Mouse (Mus musculus): ENCODE results near the gene Rnd2. TPM values are rescaled to one million over a fixed set of nuclear protein-coding genes. Genes with fewer than 3 reads are reported as not detected.

Rnd2 gene
- 1 to 10 TPM in 1 of 2 experiments, under 1 TPM in 1; 0.62 to 1.5 TPM for total RNA-seq (2023)

DNA sequence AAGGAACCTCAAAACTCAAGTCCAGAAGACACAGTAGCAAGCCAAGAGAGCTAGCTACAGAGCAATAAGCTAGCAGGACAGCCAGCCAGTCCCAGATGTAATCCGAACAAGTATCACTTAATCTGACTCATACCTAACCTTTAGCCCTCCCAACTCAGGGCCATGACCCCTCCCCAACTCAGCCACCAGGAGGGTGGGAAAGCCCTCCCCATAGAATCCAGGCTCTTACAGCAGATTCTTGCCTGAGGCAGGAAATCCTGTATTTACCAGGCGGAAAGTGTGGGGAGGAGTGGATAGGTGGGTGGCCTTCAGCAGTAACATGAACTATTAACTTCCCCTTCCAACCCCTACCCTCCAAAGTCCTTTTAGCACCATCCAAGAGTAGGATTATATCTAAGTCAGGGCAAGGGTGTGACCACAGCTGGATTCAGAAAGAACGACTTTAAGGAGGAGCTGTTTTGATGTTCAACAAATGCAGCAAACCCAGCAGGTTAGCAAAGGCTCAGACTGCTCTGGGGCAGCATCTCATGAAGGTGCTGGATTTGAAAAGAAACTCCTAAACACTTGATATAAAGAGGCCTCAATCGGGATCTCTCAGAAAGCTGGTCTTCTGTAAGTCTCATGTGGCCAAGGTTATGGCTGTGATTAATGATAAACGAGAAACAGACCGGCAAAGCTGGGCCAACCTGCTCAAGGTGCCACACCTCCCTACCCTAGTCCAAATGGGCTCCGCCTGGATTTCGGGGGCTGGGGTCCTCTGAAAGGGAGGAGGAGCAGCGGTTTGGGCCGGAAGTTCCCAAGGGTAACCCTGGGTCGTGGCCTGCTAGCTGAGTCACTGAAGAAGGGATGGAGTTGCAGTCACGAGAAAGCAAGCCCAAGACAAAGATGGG lies at the start of gene Rnd2:
TSS of gene Rnd2 (plus strand) at position 789 of the 890 bp plus-strand sequence.

DNA sequence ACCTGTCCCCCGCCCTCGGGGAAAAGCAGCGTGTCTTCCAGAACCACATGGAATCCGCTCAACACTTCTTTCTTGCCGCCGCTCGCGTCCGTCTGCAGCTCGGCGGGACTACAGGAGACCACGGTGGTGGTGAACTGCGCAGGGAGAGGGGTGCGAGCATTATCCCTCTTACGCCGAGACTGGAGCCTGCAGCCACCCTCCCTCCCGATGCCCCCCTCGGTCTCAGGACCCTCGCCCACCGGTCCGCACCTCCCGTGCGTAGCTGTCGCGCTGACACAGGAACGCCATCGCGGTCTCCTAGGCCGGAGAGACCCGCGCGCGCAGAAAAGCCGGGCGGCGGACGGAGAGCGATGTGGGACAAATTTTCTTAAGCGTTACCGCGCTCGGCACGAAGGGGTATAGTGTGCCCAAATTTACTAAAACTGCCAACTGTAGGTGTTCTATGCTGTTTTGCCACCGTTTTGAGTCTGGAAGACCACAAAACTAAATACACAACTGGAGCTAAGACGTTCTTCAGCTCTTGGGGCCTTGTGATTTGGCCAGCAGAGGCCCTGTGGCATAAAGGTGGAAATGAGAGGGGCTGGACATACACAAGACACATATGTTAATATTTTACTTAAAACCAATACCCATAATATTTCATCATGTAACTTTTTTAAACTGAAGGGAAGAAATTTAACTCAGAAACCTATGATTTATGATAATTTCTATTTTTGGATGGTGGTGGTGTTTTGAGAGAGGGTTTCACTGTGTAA lies 47.5 kb upstream of the Rnd2 start, which contains the start of gene Aarsd1:
TSS of gene Aarsd1 (minus strand) at position 515 of the 755 bp plus-strand sequence.

DNA sequence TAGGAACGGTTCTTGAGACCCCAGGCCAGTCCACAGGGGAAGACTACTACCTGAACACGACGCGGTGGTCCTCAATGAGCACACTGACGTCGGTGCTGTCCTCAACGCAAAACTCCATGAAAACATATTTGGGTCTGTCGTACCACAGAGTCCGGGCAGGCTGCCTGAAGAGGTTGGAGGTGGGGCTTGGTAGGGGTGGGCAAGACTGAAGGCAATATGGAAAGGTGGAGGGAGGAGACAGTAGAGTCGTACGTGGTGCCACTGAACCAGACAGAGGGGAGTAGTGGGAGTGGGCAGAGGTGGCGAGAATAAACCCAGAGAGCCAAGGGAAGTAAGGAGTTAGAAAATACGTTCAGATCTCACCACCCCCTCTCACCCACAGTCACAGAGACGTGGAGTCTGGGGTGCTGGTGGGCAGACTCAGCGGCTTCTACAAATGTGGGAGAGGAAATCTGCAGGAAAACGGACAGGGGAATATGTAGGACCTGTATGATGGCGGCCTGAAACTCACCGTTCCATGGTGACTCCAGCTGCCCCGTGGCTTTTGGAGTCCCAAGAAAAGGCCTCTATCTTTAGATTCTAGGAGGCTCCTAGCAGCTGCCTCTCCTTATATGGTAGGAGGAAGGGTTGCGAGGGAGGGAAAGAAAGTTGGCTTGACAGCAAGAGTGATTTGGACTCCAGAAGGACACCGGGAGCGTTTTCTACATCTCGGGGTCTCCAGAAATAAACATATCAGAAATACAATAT lies 40.5 kb upstream of the Rnd2 start, which contains the start of gene Gm27029:
TSS of gene Gm27029 (minus strand) at position 692 of the 747 bp plus-strand sequence.

DNA sequence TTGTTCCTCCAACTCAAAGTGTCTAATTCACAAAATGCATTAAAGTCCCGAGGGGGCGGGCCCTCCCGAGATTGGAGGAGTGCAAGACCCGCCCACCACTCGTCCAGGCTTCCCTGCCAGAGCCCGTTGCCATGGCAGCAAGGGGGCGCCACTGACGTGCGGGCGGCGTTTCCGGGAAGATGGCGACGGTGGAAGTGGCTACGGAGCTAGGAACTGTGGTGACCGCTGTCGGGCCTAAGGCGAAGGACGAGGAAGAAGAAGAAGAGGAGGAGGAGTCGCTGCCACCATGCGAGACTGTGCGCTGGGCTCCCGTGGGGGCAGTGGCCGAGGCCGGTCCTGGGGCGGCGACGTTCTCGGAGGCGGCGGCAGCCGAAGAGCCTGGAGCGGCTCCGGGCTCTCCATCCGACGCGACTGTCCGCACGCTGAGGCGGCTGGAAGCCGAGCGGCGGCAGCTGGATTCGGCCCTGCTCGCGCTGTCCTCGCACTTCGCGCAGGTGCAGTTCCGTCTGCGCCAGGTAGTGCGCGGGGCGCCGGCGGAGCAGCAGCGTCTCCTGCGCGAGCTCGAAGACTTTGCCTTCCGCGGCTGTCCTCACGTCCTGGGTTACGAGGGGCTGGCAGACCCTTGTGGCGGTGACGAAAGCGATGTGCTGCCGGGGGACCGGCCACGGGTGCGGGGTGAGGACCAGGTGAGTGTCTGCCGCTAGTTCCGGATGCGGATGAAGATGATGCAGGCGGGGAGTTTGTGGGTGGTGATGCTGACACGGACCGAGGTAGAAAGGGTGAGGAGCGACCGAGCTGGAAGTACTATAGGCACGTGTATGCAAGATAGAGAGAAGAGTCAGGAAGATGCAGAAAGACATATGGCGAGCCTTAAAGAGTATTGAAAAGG lies 39.6 kb upstream of the Rnd2 start, which contains the start of the genes Rundc1 and Ptges3l:
TSS of gene Rundc1 (plus strand) at position 161 of the 889 bp plus-strand sequence.
TSS of gene Ptges3l (minus strand) at position 409 of the 889 bp plus-strand sequence.

DNA sequence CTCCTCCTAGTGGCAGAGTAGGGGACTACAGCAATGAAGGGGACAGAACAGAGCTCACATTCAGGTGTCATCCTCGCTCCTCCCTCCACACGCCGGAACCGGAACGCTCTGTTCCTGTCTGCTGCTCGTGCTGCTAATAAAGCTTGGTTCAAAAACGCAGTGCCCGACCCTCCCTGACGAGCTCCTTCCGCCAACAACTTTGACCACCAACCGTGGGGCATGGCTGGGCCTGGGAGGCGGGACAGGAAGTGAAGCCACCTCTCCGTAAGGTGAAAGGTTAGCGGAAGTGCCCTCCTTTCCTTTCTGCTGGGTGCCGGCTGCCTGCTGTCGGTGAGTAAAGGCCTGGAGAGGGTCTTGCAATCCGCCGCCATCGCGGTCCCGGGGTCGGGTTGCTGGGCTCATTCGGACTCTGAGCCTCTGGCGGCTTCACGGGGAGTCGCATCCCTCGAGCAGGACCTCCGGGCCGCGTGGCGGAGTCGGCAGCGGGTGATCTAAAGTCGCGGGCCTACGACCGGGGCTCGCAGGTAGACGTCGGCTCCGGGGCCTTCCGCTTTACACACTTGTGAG lies 22.6 kb upstream of the Rnd2 start, which contains the start of gene Rpl27:
TSS of gene Rpl27 (plus strand) at position 172 of the 567 bp plus-strand sequence.

DNA sequence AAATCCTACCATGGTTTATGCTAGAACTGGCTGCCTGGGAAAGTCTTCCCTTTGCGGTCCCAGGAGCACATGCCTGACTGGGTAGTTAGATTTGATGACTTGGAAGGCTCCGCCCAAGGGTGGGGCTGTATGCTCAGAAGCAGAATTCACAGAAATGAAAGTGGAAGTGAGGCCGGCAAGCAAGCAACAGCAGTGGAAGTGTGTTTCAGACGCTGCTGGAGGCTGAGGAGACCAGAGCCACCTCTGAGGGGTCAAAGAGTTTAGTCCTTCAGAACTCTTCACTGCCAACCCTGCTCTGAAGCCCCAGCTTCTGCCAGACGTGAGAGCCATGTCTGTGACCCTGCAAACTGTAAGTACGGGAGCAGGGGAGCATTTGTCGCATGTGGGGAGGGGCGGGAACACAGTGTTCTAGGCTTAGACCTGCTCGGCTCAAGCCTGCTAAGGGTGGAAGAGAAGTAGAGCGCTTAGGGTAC lies 16.5 kb upstream of the Rnd2 start, which contains the start of gene Ifi35:
TSS of gene Ifi35 (plus strand) at position 134 of the 473 bp plus-strand sequence.

DNA sequence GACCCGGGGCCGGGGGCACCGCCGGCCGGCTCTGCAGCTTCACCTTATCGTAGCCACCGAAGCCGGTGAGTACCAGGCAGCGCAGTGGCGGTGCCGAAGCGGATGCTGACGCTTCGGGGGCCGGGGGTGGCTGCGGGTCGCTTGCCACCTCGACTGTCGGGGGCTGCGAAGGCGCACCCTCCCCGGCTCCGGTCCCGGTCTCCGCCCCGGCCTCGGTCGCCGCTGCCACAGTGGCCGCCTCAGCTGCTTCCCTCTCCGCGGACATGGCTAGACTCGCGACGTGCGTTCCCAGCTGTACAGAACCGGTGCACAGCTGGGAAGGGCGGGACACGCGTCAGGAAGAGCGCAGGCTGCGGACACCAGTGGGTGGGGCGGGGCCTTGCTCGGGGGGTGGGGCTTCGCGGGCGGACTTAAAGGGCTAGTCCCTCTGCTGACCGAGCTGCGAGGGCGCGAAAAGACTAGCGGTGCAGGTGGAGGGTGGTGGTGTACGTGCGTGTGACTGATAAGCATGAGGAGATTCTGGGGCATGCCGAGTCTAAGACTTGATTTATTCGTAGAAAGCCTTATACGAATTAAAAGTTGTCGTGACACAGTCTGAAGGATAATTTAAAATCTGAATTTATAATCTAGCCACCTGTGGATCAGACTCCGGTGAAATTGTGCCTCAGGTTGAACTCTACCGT lies 1.2 kb downstream of the Rnd2 start, which contains the start of gene Vat1:
TSS of gene Vat1 (minus strand) at position 362 of the 683 bp plus-strand sequence.

Other genes starting within 250 kb of the Rnd2 start
- gene Ezh1, start 238.5 kb upstream of the Rnd2 start, total RNA-seq (2023) = 10 to 100 TPM; 89.4 to 98.1 TPM
- not detected for gene Ramp2, start 219.0 kb upstream of the Rnd2 start, total RNA-seq (2023)
- gene Vps25, start 211.3 kb upstream of the Rnd2 start, total RNA-seq (2023) = 10 to 100 TPM; 62.5 to 71.6 TPM
- gene Wnk4, start 204.4 kb upstream of the Rnd2 start, total RNA-seq (2023) = 1 to 10 TPM; 1.2 to 1.8 TPM
- not detected for gene Cntd1, start 186.0 kb upstream of the Rnd2 start, total RNA-seq (2023)
- gene Coa3, start 185.9 kb upstream of the Rnd2 start, total RNA-seq (2023) = 10 to 100 TPM; 38.7 to 39.1 TPM
- 100 to 1,000 TPM; 207 to 215 TPM for gene Becn1, start 162.7 kb upstream of the Rnd2 start, total RNA-seq (2023)
- gene Psme3, start 148.8 kb upstream of the Rnd2 start, total RNA-seq (2023) = 100 to 1,000 TPM; 126 to 147 TPM
- gene Aoc2, start 139.9 kb upstream of the Rnd2 start, total RNA-seq (2023) = 10 to 100 TPM; 23.2 to 25.3 TPM
- gene Aoc3, start 134.4 kb upstream of the Rnd2 start, total RNA-seq (2023) = 1 to 10 TPM in 1 of 2 experiments, under 1 TPM in 1; 0.73 to 1.1 TPM
- gene G6pc, start 97.4 kb upstream of the Rnd2 start, total RNA-seq (2023) = not detected
- gene Aarsd1, start 47.4 kb upstream of the Rnd2 start, total RNA-seq (2023) = 10 to 100 TPM; 23.3 to 30.8 TPM
- 1 to 10 TPM in 1 of 2 experiments, under 1 TPM in 1; 0.90 to 1.3 TPM for gene Gm27029, start 40.2 kb upstream of the Rnd2 start, total RNA-seq (2023)
- gene Rundc1, start 39.9 kb upstream of the Rnd2 start, total RNA-seq (2023) = 10 to 100 TPM; 25.2 to 27.6 TPM
- 1 to 10 TPM; 5.3 to 8.5 TPM for gene Ptges3l, start 39.7 kb upstream of the Rnd2 start, total RNA-seq (2023)
- gene Rpl27, start 22.7 kb upstream of the Rnd2 start, total RNA-seq (2023) = 100 to 1,000 TPM; 134 to 149 TPM
- 10 to 100 TPM; 69.1 to 70.5 TPM for gene Ifi35, start 16.6 kb upstream of the Rnd2 start, total RNA-seq (2023)
- gene Vat1, start 1.2 kb downstream of the Rnd2 start, total RNA-seq (2023) = 10 to 100 TPM; 11.5 to 13.2 TPM
- 1 to 10 TPM; 1.5 to 4.2 TPM for gene Brca1, start 87.0 kb downstream of the Rnd2 start, total RNA-seq (2023)
- 100 to 1,000 TPM; 128 to 145 TPM for gene Nbr1, start 87.2 kb downstream of the Rnd2 start, total RNA-seq (2023)
- 10 to 100 TPM; 12.6 to 21.2 TPM for gene Tmem106a, start 117.2 kb downstream of the Rnd2 start, total RNA-seq (2023)
- not detected for gene Gm11634, start 134.3 kb downstream of the Rnd2 start, total RNA-seq (2023)
- gene Rdm1, start 162.2 kb downstream of the Rnd2 start, total RNA-seq (2023) = 10 to 100 TPM; 38.6 to 38.9 TPM
- 1 to 10 TPM; 6.4 to 7.5 TPM for gene Arl4d, start 200.5 kb downstream of the Rnd2 start, total RNA-seq (2023)

Data from T-cell, adult 66 days (primary cell).